10 mouse cellular contexts compared by ENCODE assay signal in the genomic region with DNA sequence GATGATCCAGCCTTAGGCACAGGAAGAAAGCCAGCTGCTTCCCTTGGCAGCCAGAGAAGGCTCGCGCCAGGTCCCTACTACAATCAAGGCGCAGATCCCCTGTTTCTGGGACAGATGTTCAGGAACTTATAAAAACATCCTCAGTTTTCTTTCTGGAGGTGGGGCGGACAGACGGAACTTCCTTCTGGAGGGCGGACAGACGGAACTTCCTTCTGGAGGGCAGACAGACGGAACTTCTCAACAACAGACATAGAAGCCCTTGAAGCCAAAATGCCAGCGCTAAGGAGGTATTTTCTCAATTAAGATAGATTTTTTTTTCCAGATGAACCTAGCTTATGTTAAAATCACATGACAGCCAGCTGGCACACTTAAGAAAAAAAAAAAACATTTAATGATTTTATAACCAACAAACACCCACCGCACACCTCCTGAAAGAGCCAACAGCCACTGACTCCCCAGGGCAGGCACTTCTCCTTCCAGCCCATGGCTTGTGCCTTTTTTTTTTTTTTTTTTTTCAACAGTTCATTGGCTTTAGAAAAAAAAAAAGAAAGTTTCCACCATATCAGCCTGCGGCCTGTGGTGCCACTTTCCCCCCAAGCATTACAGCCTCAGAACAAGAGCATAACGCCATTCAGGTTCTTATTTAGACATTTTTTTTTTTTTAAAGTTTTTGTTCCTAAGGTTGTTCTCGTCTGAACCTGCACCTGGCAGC. TPM values are rescaled to one million over a fixed set of nuclear protein-coding genes. Genes with fewer than 3 reads are reported as not detected.
A peak's percentile ranks its signal among the peaks of the same experiment; 100 is the strongest.
DNase-seq lines count a peak whose midpoint lies in the region; ATAC-seq and TF ChIP-seq lines count a peak whose summit lies in the region.
"Had no signal": no experiment of that assay in that cellular context is flagged by ENCODE, and none has a peak within 500 bp of the region (broad histone marks: within the 10 kb centered on the region; RNA-seq: fewer than 3 reads in every experiment).

No protein-coding gene starts in this region.

- TF ChIP-seq EP300 in MEL (IDR thresholded peaks at IDR 0.05; ENCODE audit: low read depth in 1 of 2, low read length in 2 of 2), result no peak

- no peak overlapping the region for H3K9ac ChIP-seq in MEL (ENCODE audit: control insufficient read depth, low read depth, low read length, poor library complexity, severe bottlenecking)

- no peak for TF ChIP-seq RAD21 in MEL (IDR thresholded peaks at IDR 0.05; ENCODE audit: low read depth, low read length)

- TF ChIP-seq POLR2A in MEL (IDR thresholded peaks at IDR 0.05; ENCODE audit: control insufficient read depth in 1 of 2, insufficient read depth in 1 of 2, low read depth in 1 of 2, low read length in 2 of 2, poor library complexity in 1 of 2), result no peak

- no peak overlapping the region for H3K27ac ChIP-seq in MEL (ENCODE audit: control insufficient read depth, low read depth, low read length)

- H3K4me3 ChIP-seq in MEL (ENCODE audit: control insufficient read depth in 1 of 2, insufficient read depth in 1 of 2, low read depth in 2 of 2, low read length in 2 of 2), result no peak overlapping the region

- no peaks in the 10 kb centered on the region for H3K9me3 ChIP-seq in MEL (replicated peaks; ENCODE audit: insufficient read depth, low read length)

- peaks cover 0 to 4% of the 10 kb centered on the region in 2 experiments; a peak in 2 of 4 replicates for H3K27me3 ChIP-seq in MEL (ENCODE audit: control insufficient read depth in 1 of 2, insufficient read depth in 2 of 2, low read length in 2 of 2)

- H3K36me3 ChIP-seq in MEL (ENCODE audit: control insufficient read depth in 1 of 2, insufficient read depth in 2 of 2, low read length in 2 of 2), result no peaks in the 10 kb centered on the region

- ATAC-seq in frontal cortex, adult (ENCODE audit: low TSS enrichment), result peak; percentile 64; the same call in 1 of the 2 replicates
- peak; percentile 76 for ATAC-seq in granulocyte monocyte progenitor cell, adult 5-6 weeks (replicated peaks; ENCODE audit: poor library complexity, severe bottlenecking)
- no peak for ATAC-seq in erythroblast, adult 5-6 weeks (replicated peaks; ENCODE audit: low FRiP score, poor library complexity, severe bottlenecking)

- no peak for TF ChIP-seq CTCF in MEL (IDR thresholded peaks at IDR 0.05 in 2 of 3, conservative IDR thresholded peaks at IDR 0.05 in 1 of 3; ENCODE audit: control insufficient read depth in 1 of 3, insufficient read depth in 1 of 3, low read depth in 2 of 3, low read length in 3 of 3, poor library complexity in 1 of 3, severe bottlenecking in 1 of 3)

- DNase-seq in frontal cortex, postnatal 36 days (ENCODE audit: low spot score in 2 of 2), result no peak
- DNase-seq in kidney, postnatal 10 days, result peak; percentile 12
- DNase-seq in kidney, adult 11 months, result no peak
- no peak for DNase-seq in MEL (ENCODE audit: low read depth, low spot score)
- no peak for DNase-seq in cerebellum, adult 11 months
- DNase-seq: cerebellum, postnatal 25 days; thymus, adult 2 months had no signal

- no peaks in the 10 kb centered on the region for H3K4me1 ChIP-seq in MEL (ENCODE audit: control insufficient read depth in 1 of 2, insufficient read depth in 2 of 2, low read length in 2 of 2)

- no peaks in the 10 kb centered on the region for H3K79me2 ChIP-seq in MEL (ENCODE audit: control insufficient read depth, insufficient read depth, low read length, poor library complexity)

TF ChIP-seq in MEL, 35 proteins besides CTCF, POLR2A, EP300 and RAD21:
- TF ChIP-seq TAL1 (IDR thresholded peaks at IDR 0.05; ENCODE audit: low read length) (no peak), NRF1 (IDR thresholded peaks at IDR 0.05; ENCODE audit: insufficient read depth, low read depth, low read length, poor library complexity, severe bottlenecking) (no peak), BHLHE40 (IDR thresholded peaks at IDR 0.05; ENCODE audit: borderline replicate concordance, low read depth, low read length) (no peak), UBTF (IDR thresholded peaks at IDR 0.05; ENCODE audit: borderline replicate concordance, insufficient read depth, low read depth, low read length) (no peak), USF1 (IDR thresholded peaks at IDR 0.05; ENCODE audit: low read depth, low read length) (no peak), NELFE (IDR thresholded peaks at IDR 0.05; ENCODE audit: low read depth, low read length) (no peak), ZC3H11A (IDR thresholded peaks at IDR 0.05; ENCODE audit: low read depth, low read length) (no peak), ZNF384 (IDR thresholded peaks at IDR 0.05; ENCODE audit: low read depth, low read length) (peak; percentile 53; the same call in 1 of the 2 replicates)

RNA-seq across cellular contexts. Expression of gene Fam3c, which starts 34.8 kb away (rescaled TPM):
- total RNA-seq in MEL (2012; rRNA removed), result 28.2 and 30.7 TPM in 2 replicates
- polyA plus RNA-seq in MEL (2012; ENCODE audit: insufficient read depth in 1 of 2, insufficient read length in 2 of 2, low read depth in 1 of 2, low replicate concordance in 2 of 2, missing spikeins in 1 of 2), result 100 to 1,000 TPM in 1 of 2 experiments, 10 to 100 TPM in 1; 28.2 to 396 TPM
- 17.5 and 23.2 TPM in 2 replicates for total RNA-seq in granulocyte monocyte progenitor cell, adult 5-6 weeks (2014; fragmentation: Nextera tagmentation)
- total RNA-seq in granulocyte monocyte progenitor cell, adult 5-6 weeks (2017), result 55.9 and 63.3 TPM in 2 replicates
- total RNA-seq in erythroblast, adult 5-6 weeks (2015; ENCODE audit: low replicate concordance), result 4.0 and 6.1 TPM in 2 replicates
- 5.4 and 9.1 TPM in 2 replicates for total RNA-seq in erythroblast, adult 5-6 weeks (2017; ENCODE audit: low replicate concordance)
